Mouse (Mus musculus): ENCODE results near the gene Rasgrf1.

- no peak for TF ChIP-seq CTCF (IDR thresholded peaks at IDR 0.05; ENCODE audit: insufficient read depth, low read length)
- no peak for TF ChIP-seq POLR2A (IDR thresholded peaks at IDR 0.05; ENCODE audit: borderline replicate concordance, extremely low read depth, low read depth, low read length)
Observed at GRCm38 (mm10) chr9:90053852-90054251, 144.1 kb downstream of the Rasgrf1 start, which contains the start of gene Ctsh.

All from lung, adult 2 months (tissue).